Mouse (Mus musculus): ENCODE results near the gene Lce1a1. TPM values are rescaled to one million over a fixed set of nuclear protein-coding genes. Genes with fewer than 3 reads are reported as not detected.
"Not testable (repeated sequence)": the region's sequence is repeated elsewhere in the genome, so short reads cannot be mapped to it uniquely, and the experiment has no call there.

Lce1a1 gene
- not detected in 2 replicates for total RNA-seq (2014; rRNA removed; ENCODE audit: low replicate concordance)
- not detected in 2 replicates for polyA plus RNA-seq (2015; fragmentation: Nextera tagmentation; extraction: Ambion mirVana)

- Histone ChIP-seq H3K9me3 (replicated peaks; ENCODE audit: control insufficient read depth, low read length) (no peaks in the 10 kb centered on the region), H3K36me3 (replicated peaks; ENCODE audit: control insufficient read depth, insufficient read depth, low read length) (no peaks in the 10 kb centered on the region), H3K4me1 (ENCODE audit: control insufficient read depth, insufficient read depth) (no peaks in the 10 kb centered on the region), H3K9ac (replicated peaks; ENCODE audit: low read depth, low read length) (no peak within 1 kb of the TSS), H3K4me3 (ENCODE audit: low read depth, low read length) (no peak within 1 kb of the TSS), H3K27me3 (ENCODE audit: control insufficient read depth, insufficient read depth, low read length) (no peaks in the 10 kb centered on the region), H3K27ac (ENCODE audit: low read depth) (no peak within 1 kb of the TSS), H3K4me2 (ENCODE audit: low read depth, low read length) (no peak within 1 kb of the TSS)
- no peak for DNase-seq (ENCODE audit: low spot score)
- WGBS: 88% methylated on average over 1 of the region's 1 CpGs
- TF ChIP-seq CTCF (IDR thresholded peaks at IDR 0.05; ENCODE audit: low read depth) (no peak), EP300 (IDR thresholded peaks at IDR 0.05; ENCODE audit: low read depth) (no peak)
- ATAC-seq (ENCODE audit: insufficient read depth, low read depth): no peak
Measured at GRCm38 (mm10) chr3:92648207-92648606, at the start of gene Lce1a1. TSS of gene Lce1a1 (minus strand) at chr3:92648307.

- no peaks in the 10 kb centered on the region for H3K27me3 ChIP-seq (ENCODE audit: control insufficient read depth, insufficient read depth, low read length)
- H3K9me3 ChIP-seq (replicated peaks; ENCODE audit: control insufficient read depth, low read length): no peaks in the 10 kb centered on the region
- no peak for ATAC-seq (ENCODE audit: insufficient read depth, low read depth)
- DNase-seq (ENCODE audit: low spot score): no peak
- 13% methylated on average over 1 of the region's 1 CpGs for WGBS
- no peak overlapping the region for H3K4me2 ChIP-seq (ENCODE audit: low read depth, low read length)
- H3K27ac ChIP-seq (ENCODE audit: low read depth): no peak overlapping the region
- H3K36me3 ChIP-seq (replicated peaks; ENCODE audit: control insufficient read depth, insufficient read depth, low read length): no peaks in the 10 kb centered on the region
- H3K4me3 ChIP-seq (ENCODE audit: low read depth, low read length): no peak overlapping the region
- H3K9ac ChIP-seq (replicated peaks; ENCODE audit: low read depth, low read length): no peak overlapping the region
- H3K4me1 ChIP-seq (ENCODE audit: control insufficient read depth, insufficient read depth): no peaks in the 10 kb centered on the region
- no peak for TF ChIP-seq CTCF (IDR thresholded peaks at IDR 0.05; ENCODE audit: low read depth)
- no peak for TF ChIP-seq EP300 (IDR thresholded peaks at IDR 0.05; ENCODE audit: low read depth)
Measured at GRCm38 (mm10) chr3:92694613-92695012, 46.5 kb upstream of the Lce1a1 start.

- Histone ChIP-seq H3K36me3 (replicated peaks; ENCODE audit: control insufficient read depth, insufficient read depth, low read length) (no peaks in the 10 kb centered on the region), H3K27ac (ENCODE audit: low read depth) (no peak overlapping the region), H3K4me2 (ENCODE audit: low read depth, low read length) (no peak overlapping the region), H3K9ac (replicated peaks; ENCODE audit: low read depth, low read length) (no peak overlapping the region), H3K4me3 (ENCODE audit: low read depth, low read length) (no peak overlapping the region), H3K4me1 (ENCODE audit: control insufficient read depth, insufficient read depth) (no peaks in the 10 kb centered on the region), H3K27me3 (ENCODE audit: control insufficient read depth, insufficient read depth, low read length) (no peaks in the 10 kb centered on the region), H3K9me3 (replicated peaks; ENCODE audit: control insufficient read depth, low read length) (no peaks in the 10 kb centered on the region)
- DNase-seq (ENCODE audit: low spot score) (no peak), ATAC-seq (ENCODE audit: insufficient read depth, low read depth) (no peak)
- no peak for TF ChIP-seq CTCF (IDR thresholded peaks at IDR 0.05; ENCODE audit: low read depth)
Measured at GRCm38 (mm10) chr3:92691688-92692087, 43.6 kb upstream of the Lce1a1 start.

- not testable (repeated sequence) for ATAC-seq (ENCODE audit: insufficient read depth, low read depth)
Measured at GRCm38 (mm10) chr3:92689154-92689553, 41.0 kb upstream of the Lce1a1 start.

GRCm38 (mm10) chr3:92687110-92687509 is 39.0 kb upstream of the Lce1a1 start, which contains the start of gene Lce1d:
TSS of gene Lce1d (minus strand) at chr3:92687210.
- 51% methylated on average over 2 of the region's 2 CpGs for WGBS
- DNase-seq (ENCODE audit: low spot score) (no peak), ATAC-seq (ENCODE audit: insufficient read depth, low read depth) (no peak)
- Histone ChIP-seq H3K27me3 (ENCODE audit: control insufficient read depth, insufficient read depth, low read length) (no peaks in the 10 kb centered on the region), H3K9me3 (replicated peaks; ENCODE audit: control insufficient read depth, low read length) (no peaks in the 10 kb centered on the region), H3K4me2 (ENCODE audit: low read depth, low read length) (no peak within 1 kb of the TSS), H3K27ac (ENCODE audit: low read depth) (no peak within 1 kb of the TSS), H3K4me1 (ENCODE audit: control insufficient read depth, insufficient read depth) (no peaks in the 10 kb centered on the region), H3K9ac (replicated peaks; ENCODE audit: low read depth, low read length) (no peak within 1 kb of the TSS), H3K36me3 (replicated peaks; ENCODE audit: control insufficient read depth, insufficient read depth, low read length) (no peaks in the 10 kb centered on the region), H3K4me3 (ENCODE audit: low read depth, low read length) (no peak within 1 kb of the TSS)
- TF ChIP-seq EP300 (IDR thresholded peaks at IDR 0.05; ENCODE audit: low read depth) (no peak), CTCF (IDR thresholded peaks at IDR 0.05; ENCODE audit: low read depth) (no peak)

More at GRCm38 (mm10) chr3:92689154-92689553, 41.0 kb upstream of the Lce1a1 start:
- H3K27ac ChIP-seq (ENCODE audit: low read depth); H3K4me2 ChIP-seq (ENCODE audit: low read depth, low read length); H3K27me3 ChIP-seq (ENCODE audit: control insufficient read depth, insufficient read depth, low read length); H3K9me3 ChIP-seq (replicated peaks; ENCODE audit: control insufficient read depth, low read length); DNase-seq (ENCODE audit: low spot score); H3K36me3 ChIP-seq (replicated peaks; ENCODE audit: control insufficient read depth, insufficient read depth, low read length); H3K9ac ChIP-seq (replicated peaks; ENCODE audit: low read depth, low read length); H3K4me3 ChIP-seq (ENCODE audit: low read depth, low read length); H3K4me1 ChIP-seq (ENCODE audit: control insufficient read depth, insufficient read depth): not testable (repeated sequence)
- WGBS: 55% methylated on average over 16 of the region's 16 CpGs

- H3K9me3 ChIP-seq (replicated peaks; ENCODE audit: control insufficient read depth, low read length): no peaks in the 10 kb centered on the region
- H3K27me3 ChIP-seq (ENCODE audit: control insufficient read depth, insufficient read depth, low read length): no peaks in the 10 kb centered on the region
- TF ChIP-seq EP300 (IDR thresholded peaks at IDR 0.05; ENCODE audit: low read depth) (no peak), CTCF (IDR thresholded peaks at IDR 0.05; ENCODE audit: low read depth) (no peak)
- DNase-seq (ENCODE audit: low spot score): no peak
- no peak within 1 kb of the TSS for H3K9ac ChIP-seq (replicated peaks; ENCODE audit: low read depth, low read length)
- no peak within 1 kb of the TSS for H3K4me3 ChIP-seq (ENCODE audit: low read depth, low read length)
- H3K36me3 ChIP-seq (replicated peaks; ENCODE audit: control insufficient read depth, insufficient read depth, low read length): no peaks in the 10 kb centered on the region
- no peak within 1 kb of the TSS for H3K4me2 ChIP-seq (ENCODE audit: low read depth, low read length)
- 78% methylated on average over 4 of the region's 4 CpGs for WGBS
- H3K4me1 ChIP-seq (ENCODE audit: control insufficient read depth, insufficient read depth): no peaks in the 10 kb centered on the region
- H3K27ac ChIP-seq (ENCODE audit: low read depth): no peak within 1 kb of the TSS
- ATAC-seq (ENCODE audit: insufficient read depth, low read depth): no peak
Measured at GRCm38 (mm10) chr3:92678947-92679346, 30.8 kb upstream of the Lce1a1 start, which contains the start of gene Lce1c. TSS of gene Lce1c (plus strand) at chr3:92679247.
